Mouse (Mus musculus) heart, adult 10 weeks (tissue): ENCODE measurements around the gene Adam1b. TPM values are rescaled to one million over a fixed set of nuclear protein-coding genes. Genes with fewer than 3 reads are reported as not detected.

Source experiments
- polyA plus RNA-seq: library from polyadenylated mRNA; stranded (reverse); fragments of 350-450 nt; fragmentation: Illumina TruSeq; extraction: RNeasy Lipid Tissue Mini Kit (QIAGEN cat#74804); gene quantifications from one replicate; pipeline ENCODE4 v1.2.3, GENCODE M21; 2014; ENCODE audit warnings: low read depth, low replicate concordance

The Adam1b gene
- polyA plus RNA-seq, result not detected

DNA sequence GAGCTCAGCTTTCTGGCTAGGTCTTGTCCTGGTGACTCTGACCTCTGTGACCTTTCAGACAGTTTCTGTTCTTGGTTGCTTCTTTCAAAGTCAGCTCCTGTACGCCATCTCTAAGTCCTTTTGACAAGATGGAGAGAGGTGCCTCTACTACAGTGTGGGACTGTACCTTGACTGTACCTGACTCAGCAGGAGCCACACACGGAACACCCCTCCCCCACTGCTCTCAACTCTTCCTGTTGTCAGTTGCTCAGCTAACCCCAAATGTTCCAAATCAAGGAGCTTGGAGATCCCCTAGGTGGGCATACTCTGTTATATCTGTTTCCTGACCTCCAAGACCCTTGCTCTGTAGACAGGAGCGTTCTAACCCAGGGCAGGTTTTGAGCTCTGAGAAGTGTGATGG lies at the start of gene Adam1b:
Gene Adam1b (minus strand): TSS at position 205 of the 400 bp plus-strand sequence.

DNA sequence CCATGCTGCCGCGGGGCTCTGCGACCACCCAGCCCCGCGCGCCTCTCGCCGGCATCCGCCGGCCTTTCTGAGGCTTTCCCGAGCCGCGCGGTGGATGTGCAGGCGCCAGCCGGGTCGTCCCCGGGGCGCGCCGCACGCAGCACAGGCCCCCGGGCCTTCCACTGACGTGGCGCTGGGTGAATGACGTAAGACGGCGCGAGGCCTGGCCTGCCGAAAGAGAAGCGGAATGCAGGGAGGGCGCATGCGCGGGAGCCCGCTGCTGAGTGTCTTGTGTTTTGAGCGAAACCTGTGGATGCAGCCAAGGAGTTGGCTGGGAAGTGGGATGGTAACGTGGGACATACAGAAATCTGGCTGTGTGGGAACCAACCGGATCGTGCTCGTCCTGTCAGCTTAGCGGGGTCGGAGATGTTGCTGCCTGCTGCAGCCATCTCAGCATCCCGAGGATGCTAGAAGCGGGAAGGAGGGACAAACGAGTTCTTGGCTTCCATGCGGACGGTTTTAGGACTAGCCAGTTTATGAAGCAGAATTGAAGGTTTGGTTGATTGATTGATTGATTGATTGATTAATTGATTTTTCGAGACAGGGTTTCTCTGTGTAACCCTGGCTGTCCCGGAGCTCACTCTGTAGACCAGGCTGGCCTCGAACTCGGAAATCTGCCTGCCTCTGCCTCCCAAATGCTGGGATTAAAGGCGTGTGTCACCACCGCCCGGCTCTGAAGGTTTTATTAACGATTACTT lies 42.7 kb upstream of the Adam1b start, which contains the start of gene Mapkapk5:
Gene Mapkapk5 (minus strand): TSS at position 113 of the 737 bp plus-strand sequence.

DNA sequence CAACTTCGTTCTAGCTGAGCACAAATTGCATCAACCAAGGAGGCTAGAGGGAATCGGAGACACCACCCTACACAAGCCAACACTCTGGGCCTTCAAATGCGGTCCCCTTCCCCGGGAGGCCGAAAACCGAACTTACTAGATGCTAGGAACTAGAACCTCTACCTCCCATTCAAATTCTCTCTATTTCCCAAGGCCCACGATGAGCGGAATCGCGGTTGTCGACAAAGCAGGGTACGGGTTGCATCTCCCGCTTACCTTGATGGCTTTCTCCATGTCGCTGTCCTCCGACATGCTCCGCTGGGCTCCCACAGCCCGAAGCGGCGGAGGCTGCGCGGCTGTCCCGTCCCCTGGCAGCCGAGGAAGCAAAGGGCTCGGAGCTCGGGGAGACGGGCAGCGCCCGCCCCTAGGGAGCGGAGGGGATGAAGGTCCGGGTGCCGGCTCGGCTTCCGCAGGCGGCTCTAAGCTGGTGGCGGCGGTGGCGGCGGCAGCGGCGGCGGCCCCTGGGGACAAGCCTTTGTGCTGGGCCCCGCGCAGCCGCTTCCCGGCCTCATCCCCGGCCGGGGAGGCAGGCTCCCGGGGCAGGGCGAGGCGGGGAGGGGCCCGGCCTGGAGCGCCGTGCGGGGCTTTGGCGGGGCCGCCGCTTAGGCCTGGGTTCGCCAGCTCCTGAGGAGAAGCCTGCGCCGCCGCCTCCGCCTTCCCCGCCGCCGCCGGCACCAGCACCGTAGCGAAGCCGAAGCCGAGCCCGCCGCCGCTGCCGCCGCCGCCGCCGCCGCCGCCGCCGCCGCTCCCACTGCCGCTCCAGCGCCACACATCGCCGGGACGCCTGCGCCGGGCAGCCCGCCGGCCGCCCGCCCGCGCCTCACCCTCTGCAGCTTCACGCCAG lies 41.9 kb upstream of the Adam1b start, which contains the start of the genes Adam1a and Gm42878:
Gene Adam1a (minus strand): TSS at position 573 of the 883 bp plus-strand sequence.
Gene Gm42878 (minus strand): TSS at position 573 of the 883 bp plus-strand sequence.

DNA sequence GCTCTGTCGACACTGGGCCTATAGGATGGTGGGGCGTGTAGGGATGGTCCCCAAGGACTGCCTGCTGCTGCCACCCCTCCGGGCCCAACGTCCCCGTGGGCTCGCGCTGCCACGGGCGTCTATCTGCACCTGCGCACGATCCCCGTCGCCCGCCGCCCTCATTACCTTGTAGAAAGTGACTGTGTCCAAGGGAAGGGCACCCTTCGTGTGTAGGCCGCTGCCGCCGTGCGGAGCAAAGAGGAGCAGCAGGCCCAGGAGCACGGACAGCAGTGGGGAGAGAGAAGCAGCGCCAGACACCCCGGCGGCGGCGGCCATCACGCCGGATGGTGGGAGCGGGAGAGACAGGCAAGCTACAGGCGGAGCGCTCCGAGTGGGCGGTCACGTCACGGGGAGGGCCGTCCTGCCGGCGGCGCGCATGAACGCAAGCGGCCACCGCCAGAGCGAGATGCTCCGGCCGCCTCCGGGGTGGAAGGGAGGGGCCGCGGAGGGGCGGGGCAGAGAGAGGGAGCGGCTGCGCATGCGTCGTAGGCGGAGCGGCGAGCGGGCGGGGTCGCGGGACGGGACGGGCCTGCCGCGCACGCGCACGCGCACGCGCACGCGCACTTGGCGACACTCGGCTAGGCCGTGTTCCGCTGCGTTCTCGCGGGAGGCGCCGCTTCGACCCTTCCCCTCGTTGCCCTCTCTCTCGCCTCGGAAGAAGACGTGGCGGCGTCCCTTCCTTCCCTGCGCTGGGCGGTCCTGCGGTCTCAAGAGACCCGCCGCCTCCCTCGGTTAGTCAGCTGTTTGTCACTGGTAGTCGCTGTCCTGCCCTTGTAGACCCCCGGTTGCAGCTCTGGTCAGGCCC lies 51.0 kb downstream of the Adam1b start, which contains the start of gene Erp29:
Gene Erp29 (minus strand): TSS at position 481 of the 844 bp plus-strand sequence.

DNA sequence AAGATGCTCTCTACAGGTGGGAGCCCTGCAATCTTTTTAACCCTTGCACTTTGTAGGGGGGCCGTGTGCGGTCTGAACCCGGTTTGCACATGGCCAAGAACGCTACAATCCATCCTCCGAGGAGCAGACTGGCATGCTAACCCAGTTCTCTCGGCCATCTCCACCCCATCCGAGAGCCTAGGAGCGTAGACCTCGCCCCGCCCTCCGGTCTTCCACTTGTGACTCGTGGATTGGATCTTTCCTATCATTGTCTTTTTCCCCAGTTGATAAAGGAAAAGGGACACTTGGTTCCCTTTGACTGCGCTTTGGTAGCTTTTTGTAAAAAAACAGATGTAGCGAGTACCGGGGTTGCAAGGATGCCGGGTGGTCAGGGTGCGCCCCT lies 51.6 kb downstream of the Adam1b start, which contains the start of gene Tmem116:
Gene Tmem116 (plus strand): TSS at position 250 of the 382 bp plus-strand sequence.

Other genes starting within 250 kb of the Adam1b start
- 72.0 TPM for gene Trafd1, start 117.8 kb downstream of the Adam1b start, polyA plus RNA-seq
- gene Naa25, start 105.5 kb downstream of the Adam1b start, polyA plus RNA-seq, result 15.9 TPM
- 8.3 TPM for gene Tmem116, start 51.5 kb downstream of the Adam1b start, polyA plus RNA-seq
- gene Erp29, start 50.9 kb downstream of the Adam1b start, polyA plus RNA-seq, result 85.9 TPM
- gene Adam1a, start 42.0 kb upstream of the Adam1b start, polyA plus RNA-seq, result 4.3 TPM
- not detected for gene Gm42878, start 42.0 kb upstream of the Adam1b start, polyA plus RNA-seq
- gene Mapkapk5, start 42.5 kb upstream of the Adam1b start, polyA plus RNA-seq, result 107 TPM
- gene Aldh2, start 90.4 kb upstream of the Adam1b start, polyA plus RNA-seq, result 503 TPM
- gene Acad12, start 115.5 kb upstream of the Adam1b start, polyA plus RNA-seq, result 99.9 TPM
- gene Acad10, start 157.1 kb upstream of the Adam1b start, polyA plus RNA-seq, result 4.5 TPM
- gene Brap, start 157.1 kb upstream of the Adam1b start, polyA plus RNA-seq, result 27.0 TPM
- gene Atxn2, start 207.9 kb upstream of the Adam1b start, polyA plus RNA-seq, result 97.6 TPM